Mouse (Mus musculus): ENCODE results near the gene Cln5.

Cln5 gene

GRCm38 (mm10) chr14:103079209-103079977, 9.4 kb downstream of the Cln5 start:
- no peak for DNase-seq

- DNase-seq, result no peak
These were observed 16.0 kb downstream of the Cln5 start for GRCm38 (mm10) chr14:103085840-103086533.

DNA sequence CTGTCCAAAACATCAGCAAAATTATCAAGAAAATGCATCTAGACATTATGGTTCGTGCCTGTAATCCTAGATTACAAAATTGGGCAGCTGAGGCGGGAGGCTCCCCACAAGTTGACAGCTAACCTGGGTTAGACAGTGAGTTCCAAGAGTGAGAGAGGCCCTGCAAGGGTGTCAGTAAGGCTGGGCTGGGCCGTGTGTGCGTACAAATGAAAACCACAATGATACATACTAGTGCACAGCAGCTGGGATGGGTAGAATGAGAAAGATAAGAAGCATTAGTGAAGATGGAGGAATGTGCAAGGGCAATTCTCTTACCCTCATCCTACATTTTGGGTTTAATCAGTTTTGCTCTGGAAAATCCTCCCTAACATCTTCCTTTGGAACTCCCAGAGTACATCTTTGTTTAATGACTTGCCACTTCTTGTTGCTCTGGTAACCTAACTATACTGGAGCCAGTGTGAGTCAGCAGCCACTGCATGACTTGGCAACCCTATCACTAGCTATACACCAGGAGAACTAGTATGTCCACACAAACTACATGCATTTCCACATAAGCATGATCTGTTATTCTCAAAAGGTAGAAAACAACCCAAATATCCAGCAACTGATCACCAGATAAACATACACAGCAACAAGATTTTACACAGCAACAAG, 16.8 kb downstream of the Cln5 start:
- DNase-seq, result no peak

DNA sequence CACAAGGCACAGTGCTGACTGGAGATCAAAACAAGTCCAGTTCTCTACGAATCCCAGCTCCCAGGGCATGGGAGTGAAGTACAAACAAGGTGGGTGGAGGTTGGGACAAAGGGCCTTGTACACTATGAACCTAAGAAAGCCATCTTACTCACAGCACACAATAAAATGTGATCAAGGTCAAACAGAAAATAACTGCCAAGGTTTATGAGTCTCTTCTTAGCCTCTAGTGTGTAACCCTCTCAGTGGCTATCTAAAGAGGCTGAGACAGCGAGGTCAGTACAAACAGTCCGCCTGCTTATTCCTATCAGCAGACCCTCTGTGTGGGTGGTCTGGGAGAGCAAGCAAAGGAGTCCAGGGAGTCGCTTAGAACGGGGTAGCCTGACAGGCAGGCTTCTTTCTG, 17.8 kb downstream of the Cln5 start:
- DNase-seq, result no peak

GRCm38 (mm10) chr14:103088624-103089023, 18.6 kb downstream of the Cln5 start:
- peak in 1 of 2 experiments; percentile 15 for DNase-seq

GRCm38 (mm10) chr14:103093236-103093635, 23.2 kb downstream of the Cln5 start:
- no peak for DNase-seq

- no peak for DNase-seq
These were observed 23.7 kb downstream of the Cln5 start for GRCm38 (mm10) chr14:103093670-103094069.

DNA sequence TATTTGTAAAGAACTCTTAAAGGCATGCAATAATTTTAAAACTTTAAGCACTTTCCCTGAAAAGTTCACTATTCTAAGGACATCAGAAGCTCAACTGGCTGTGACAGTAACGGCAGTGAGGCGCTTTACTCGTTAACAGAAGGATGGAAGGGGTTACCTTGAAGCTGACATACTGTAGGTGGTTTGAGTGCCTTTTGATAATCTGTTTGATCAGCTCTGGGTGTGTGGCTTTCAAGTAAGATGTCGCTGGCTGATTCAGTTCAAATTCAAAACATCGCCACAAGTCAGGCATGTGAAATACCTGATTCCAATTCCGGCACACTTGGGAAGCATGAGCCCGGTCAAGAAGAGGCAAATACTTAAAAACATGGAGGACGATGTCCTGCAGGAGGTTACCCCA, 25.0 kb downstream of the Cln5 start:
- no peak for DNase-seq

DNA sequence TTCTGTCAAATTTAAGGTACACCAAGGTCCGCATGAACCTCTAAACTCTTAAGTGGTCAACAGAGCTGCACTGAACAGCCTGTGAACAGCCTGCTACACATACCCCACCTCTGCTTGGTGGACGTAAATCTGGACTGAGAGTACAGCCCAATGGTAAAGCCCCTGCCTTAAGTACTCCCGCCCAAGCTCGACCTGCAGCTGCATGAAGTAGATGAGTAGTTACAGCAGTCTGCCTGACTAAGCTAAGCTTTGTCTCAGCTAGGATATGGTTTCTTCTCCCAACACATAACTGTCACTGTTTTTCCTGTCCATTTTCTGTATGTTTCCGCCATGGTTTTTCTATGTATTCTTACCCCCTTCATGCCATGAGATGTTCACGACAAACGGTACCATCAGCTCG, 25.8 kb downstream of the Cln5 start:
- DNase-seq, result no peak

- no peak for DNase-seq
These were observed 26.6 kb downstream of the Cln5 start for GRCm38 (mm10) chr14:103096621-103097020.

GRCm38 (mm10) chr14:103098213-103098586, 28.2 kb downstream of the Cln5 start:
- DNase-seq, result no peak

DNA sequence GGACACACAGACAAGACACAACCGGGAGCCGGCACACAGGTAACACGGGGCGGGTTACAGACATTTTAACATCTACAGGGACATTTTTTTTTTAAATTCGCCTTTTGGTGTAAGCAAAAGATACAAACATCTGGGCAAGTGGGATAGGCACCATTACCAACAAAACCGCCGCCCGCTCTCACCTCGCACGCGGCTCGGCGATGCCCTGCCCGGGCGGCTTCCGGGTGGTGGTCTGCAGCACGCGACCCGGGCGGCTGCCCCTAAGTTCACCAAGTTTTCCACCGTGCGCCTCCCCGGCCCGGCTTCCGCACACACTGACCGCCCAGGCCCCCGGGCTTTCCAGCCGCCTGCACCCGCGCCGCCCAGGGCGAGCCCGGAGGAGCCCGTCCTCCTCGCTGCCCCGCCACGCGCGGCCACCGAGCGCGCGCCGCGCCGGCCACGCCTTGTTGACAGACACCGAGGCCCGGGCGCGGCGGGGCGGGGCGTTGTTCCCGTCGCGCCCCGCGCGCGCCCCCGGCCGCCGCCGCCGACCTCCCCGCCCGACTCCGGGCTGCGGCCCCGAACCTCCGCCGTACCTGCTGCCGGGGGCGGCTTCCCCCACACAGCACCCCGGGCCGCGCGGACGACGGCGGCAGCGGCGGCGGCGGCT, 28.7 kb downstream of the Cln5 start:
- peak; percentile 70 to 72 for DNase-seq

- DNase-seq, result peak; percentile 79 to 87
These were observed 29.4 kb downstream of the Cln5 start, which contains the start of gene Fbxl3 for GRCm38 (mm10) chr14:103099238-103099933. Gene Fbxl3, minus strand, starts transcription at chr14:103099566.

- DNase-seq, result no peak
These were observed 30.3 kb downstream of the Cln5 start for GRCm38 (mm10) chr14:103100296-103100695.

DNA sequence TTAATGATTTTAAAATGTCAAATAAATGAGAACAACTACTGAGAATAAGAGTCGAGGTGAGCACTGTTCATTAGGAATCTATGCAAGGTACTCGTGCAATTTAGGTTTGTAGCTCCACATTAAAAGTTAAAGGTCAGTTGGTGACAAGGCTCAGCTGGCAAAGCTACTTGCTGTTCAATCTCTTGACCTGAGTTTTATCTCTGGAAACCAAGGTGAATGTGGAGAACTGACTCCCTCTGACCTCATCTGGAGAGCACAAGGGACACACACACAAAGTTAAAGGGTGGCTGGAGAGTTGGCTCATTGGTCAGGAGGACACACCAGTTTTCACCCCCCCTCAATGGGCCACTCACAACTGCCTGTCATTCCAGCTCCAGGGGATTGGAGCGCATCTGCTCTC, 31.2 kb downstream of the Cln5 start:
- no peak for DNase-seq

DNA sequence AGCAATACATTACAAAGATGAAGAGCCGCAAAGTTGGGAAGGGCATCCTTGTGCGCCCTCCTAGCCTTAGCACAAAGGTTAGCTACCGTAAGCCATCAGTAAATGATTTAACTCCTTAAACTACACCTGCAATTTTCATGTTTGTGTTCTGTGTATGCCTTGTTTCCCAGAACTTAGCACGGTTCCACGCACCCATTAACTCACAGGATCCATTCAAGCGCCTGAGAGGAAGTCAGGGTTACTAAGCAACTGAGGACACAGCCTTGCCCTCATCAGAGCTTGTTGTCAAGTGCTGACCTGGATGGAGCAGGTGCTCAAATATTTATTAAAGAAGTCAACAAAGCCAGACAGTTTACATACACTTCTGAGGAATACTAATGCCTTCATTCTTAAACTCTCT, 32.2 kb downstream of the Cln5 start:
- no peak for DNase-seq

DNA sequence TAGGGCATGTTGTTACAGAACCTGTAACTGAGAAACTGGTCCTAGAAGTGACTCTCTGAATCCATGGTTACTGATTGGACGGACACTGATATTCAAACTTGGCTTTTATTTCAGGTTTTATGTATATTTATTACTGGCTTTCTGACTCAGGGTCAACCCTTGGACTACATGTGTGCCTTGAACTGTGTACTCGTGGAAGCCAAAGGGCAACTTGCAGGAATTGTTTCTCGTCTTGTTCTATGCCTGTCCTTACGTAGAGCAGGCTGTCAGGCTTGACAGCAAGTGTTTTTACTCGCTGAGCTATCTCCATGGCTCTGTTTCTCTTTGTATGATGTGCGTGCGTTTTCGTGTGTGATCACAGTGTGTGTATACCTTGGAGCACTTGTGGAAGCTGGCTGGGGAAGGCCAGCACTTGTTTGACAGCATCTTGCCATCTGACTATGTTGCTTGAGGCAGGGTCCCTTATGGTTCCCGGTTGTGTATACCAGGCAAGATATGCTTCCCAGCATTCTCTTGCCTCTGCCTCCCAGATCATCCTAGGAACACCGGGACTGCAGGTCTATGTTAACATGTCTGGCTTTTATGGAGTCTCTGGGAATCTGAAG, 32.8 kb downstream of the Cln5 start:
- DNase-seq, result no peak

- no peak for DNase-seq
These were observed 36.3 kb downstream of the Cln5 start for GRCm38 (mm10) chr14:103106301-103106700.

GRCm38 (mm10) chr14:103109971-103110370, 40.0 kb downstream of the Cln5 start:
- no peak for DNase-seq

- no peak for DNase-seq
These were observed 42.8 kb downstream of the Cln5 start for GRCm38 (mm10) chr14:103112606-103113363.

DNA sequence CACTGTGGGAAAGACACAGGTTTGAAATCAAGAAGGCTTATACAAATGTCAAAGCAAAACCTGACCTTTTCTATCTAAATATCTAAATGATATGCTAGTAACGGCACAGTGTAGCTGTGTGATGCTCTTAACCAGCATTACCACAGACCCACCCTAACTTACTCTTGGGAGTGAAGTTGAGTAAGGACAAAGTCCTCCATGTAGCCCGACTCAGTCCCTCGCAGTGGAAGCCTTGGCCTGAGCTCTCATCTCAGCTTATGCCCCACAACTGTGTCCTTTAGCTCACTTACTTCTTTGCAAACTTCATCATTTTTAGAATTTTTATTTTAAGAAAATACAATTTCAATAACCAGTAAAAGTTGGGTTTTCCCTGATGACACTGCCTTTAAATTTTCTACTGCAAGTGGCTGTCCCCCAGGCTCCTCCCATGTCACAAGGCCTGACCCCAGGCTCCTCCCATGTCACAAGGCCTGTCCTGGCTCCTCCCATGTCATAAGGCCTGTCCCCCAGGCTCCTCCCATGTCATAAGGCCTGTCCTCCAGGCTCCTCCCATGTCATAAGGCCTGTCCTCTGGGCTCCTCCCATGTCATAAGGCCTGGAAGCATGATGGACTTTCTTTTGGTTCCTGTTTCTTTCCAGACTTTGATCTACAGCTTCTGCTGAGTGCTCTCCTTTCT, 45.1 kb downstream of the Cln5 start:
- DNase-seq, result no peak

All from thymus, adult 18-20 months (tissue).